Mouse (Mus musculus): ENCODE results near the gene Preb. TPM values are rescaled to one million over a fixed set of nuclear protein-coding genes. Genes with fewer than 3 reads are reported as not detected.

Gene Preb
- total RNA-seq, 2 experiments from 2014 or later = 126 to 131 TPM

- no peak for DNase-seq (ENCODE audit: extremely low spot score in 1 of 2, low spot score in 1 of 2)
Measured at GRCm38 (mm10) chr5:30908426-30909299, 51.5 kb downstream of the Preb start.

- DNase-seq (ENCODE audit: extremely low spot score in 1 of 2, low spot score in 1 of 2) = peak; percentile 86 to 88
Measured at GRCm38 (mm10) chr5:30907413-30908059, 52.6 kb downstream of the Preb start, which contains the start of gene Ost4. Gene Ost4 (minus strand): TSS chr5:30907788.

DNA sequence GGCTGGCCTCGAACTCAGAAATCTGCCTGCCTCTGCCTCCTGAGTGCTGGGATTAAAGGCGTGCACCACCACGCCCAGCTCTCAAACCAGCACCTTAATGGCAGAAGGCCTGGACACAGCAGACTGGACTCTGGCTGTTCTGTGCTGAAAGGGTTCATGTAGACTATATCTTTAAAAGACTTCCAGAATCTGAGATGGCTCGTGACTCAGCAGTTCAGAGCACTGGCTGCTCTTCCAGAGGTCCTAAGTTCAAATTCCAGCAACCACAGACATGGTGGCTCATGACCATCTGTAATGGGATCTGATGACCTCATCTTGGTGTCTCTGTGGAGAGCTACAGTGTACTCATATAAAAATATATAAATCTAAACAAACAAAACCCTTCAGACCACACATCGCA is 58.3 kb downstream of the Preb start:
- no peak for DNase-seq (ENCODE audit: extremely low spot score in 1 of 2, low spot score in 1 of 2)

Other genes with a start within 250 kb of the Preb start
- 10 to 100 TPM; 40.5 to 46.6 TPM for gene Dpysl5, start 248.8 kb downstream of the Preb start, total RNA-seq (2021)
- gene Mapre3, start 145.7 kb downstream of the Preb start, total RNA-seq (2021) = 100 to 1,000 TPM; 230 to 250 TPM
- gene Tmem214, start 92.3 kb downstream of the Preb start, total RNA-seq (2021) = 10 to 100 TPM; 60.4 to 60.8 TPM
- gene Agbl5, start 71.7 kb downstream of the Preb start, total RNA-seq (2021) = 10 to 100 TPM; 13.0 to 14.5 TPM
- 100 to 1,000 TPM in 1 of 2 experiments, 10 to 100 TPM in 1; 92.7 to 101 TPM for gene Ost4, start 52.6 kb downstream of the Preb start, total RNA-seq (2021)
- gene Emilin1, start 47.0 kb downstream of the Preb start, total RNA-seq (2021) = 1 to 10 TPM; 2.5 to 3.4 TPM
- gene Khk, start 38.9 kb downstream of the Preb start, total RNA-seq (2021) = 10 to 100 TPM; 12.3 to 15.5 TPM
- 10 to 100 TPM; 14.5 to 16.7 TPM for gene Cgref1, start 14.8 kb downstream of the Preb start, total RNA-seq (2021)
- under 1 TPM; 0.09 to 0.12 TPM for gene Tcf23, start 8.3 kb upstream of the Preb start, total RNA-seq (2021)
- gene Atraid, start 88.0 kb upstream of the Preb start, total RNA-seq (2021) = 10 to 100 TPM; 69.4 to 78.9 TPM
- 10 to 100 TPM; 14.2 to 15.3 TPM for gene Slc5a6, start 88.6 kb upstream of the Preb start, total RNA-seq (2021)
- 10 to 100 TPM; 16.9 to 18.0 TPM for gene Cad, start 94.4 kb upstream of the Preb start, total RNA-seq (2021)
- not detected for gene Dnajc5g, start 145.9 kb upstream of the Preb start, total RNA-seq (2021)
- 10 to 100 TPM; 78.9 to 86.5 TPM for gene Slc30a3, start 147.9 kb upstream of the Preb start, total RNA-seq (2021)
- not detected for gene Trim54, start 156.4 kb upstream of the Preb start, total RNA-seq (2021)
- not detected for gene Ucn, start 178.5 kb upstream of the Preb start, total RNA-seq (2021)
- 10 to 100 TPM; 55.0 to 59.0 TPM for gene Mpv17, start 193.9 kb upstream of the Preb start, total RNA-seq (2021)
- gene Gm29609, start 219.6 kb upstream of the Preb start, total RNA-seq (2021) = 1 to 10 TPM; 1.6 to 2.8 TPM
- gene Gtf3c2, start 219.8 kb upstream of the Preb start, total RNA-seq (2021) = 10 to 100 TPM; 50.8 to 77.4 TPM
- gene Snx17, start 232.9 kb upstream of the Preb start, total RNA-seq (2021) = 10 to 100 TPM; 76.8 to 83.9 TPM
- gene Eif2b4, start 233.1 kb upstream of the Preb start, total RNA-seq (2021) = 10 to 100 TPM; 46.8 to 56.7 TPM
- 10 to 100 TPM; 25.7 to 31.5 TPM for gene Zfp513, start 241.9 kb upstream of the Preb start, total RNA-seq (2021)